Mouse (Mus musculus) lung, postnatal 0 days (tissue): ENCODE results near the gene Entpd1.

Source experiments
- CTCF ChIP-seq: IDR thresholded peaks from 2 replicates; pipeline ENCODE4 v1.5.1; 2016; ENCODE audit warnings: antibody characterized with exemption, mild to moderate bottlenecking
- EP300 ChIP-seq: IDR thresholded peaks from 2 replicates; pipeline ENCODE4 v1.6.1; 2016; ENCODE audit warnings: antibody characterized with exemption, mild to moderate bottlenecking, control low read depth

DNA sequence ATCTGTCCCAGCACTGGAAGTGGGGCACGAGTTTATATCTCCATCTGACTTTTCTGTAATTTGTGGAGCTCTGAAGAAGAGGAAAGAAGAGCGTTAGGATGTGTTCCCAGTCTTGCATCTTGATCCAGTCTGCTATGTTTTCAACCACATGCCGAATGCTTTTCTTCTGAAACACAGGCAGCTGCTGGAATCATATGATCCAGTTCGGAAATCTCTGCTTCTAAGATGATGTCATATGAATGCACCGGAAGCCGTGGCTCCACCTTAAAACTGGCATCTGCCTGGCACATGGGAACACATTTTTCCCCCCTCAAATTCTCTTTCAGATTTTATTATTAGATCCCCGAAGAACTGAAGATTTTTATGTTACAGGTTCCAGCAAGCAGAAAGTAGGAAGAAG lies 2.6 kb downstream of the Entpd1 start:
- TF ChIP-seq CTCF = no peak
- no peak for TF ChIP-seq EP300
